Mouse (Mus musculus): ENCODE measurements at regions not wholly inside any gene's neighbourhood (a gene's known extent, or its start where the extent isn't known, plus 50 kb on each side); places are given as distances from the start of the nearest gene placed in this dataset.
A peak's percentile ranks its signal among the peaks of the same experiment; 100 is the strongest.

DNA sequence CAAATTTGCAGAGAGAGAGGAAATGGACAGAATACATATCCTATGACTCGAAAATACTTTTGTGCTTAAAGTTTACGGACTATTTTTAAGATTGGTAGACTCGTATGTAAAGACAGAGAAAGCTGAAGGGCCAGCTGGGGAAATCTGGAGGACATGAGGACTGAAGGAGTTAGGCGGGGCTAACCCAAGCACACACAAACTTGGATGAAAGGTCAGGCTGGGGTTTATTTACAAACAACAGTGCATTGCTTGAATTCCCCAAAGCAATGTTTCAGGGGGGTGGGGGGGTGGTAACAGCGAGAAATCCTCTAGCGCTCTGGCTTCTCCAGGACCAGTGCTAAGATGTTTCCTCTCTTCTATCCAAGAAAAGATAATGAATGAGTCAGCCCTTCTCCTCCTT lies 68.3 kb downstream of the Ptger2 start:
- DNase-seq (ENCODE audit: low spot score in 2 of 2) = no peak

DNA sequence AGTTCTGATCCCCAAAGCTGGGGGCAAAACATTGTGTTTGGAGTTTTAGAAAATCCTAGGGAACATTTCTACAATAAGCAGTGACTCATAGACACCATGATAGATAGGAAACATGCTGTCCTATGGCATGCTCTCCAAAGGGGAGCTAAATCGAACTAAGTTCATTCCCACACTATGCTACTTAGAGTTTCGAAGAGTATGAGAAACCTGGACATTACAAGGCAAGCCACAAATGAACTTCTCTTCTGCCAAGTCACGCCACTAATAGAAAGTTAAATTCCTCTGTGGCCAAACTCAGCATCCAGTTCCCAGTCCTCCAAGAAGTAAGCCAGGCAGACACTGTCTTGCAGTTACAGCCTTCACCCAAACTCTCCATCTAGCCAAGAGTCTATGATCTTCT lies 73.7 kb downstream of the Ptger2 start:
- DNase-seq (ENCODE audit: low spot score in 2 of 2) = no peak

DNA sequence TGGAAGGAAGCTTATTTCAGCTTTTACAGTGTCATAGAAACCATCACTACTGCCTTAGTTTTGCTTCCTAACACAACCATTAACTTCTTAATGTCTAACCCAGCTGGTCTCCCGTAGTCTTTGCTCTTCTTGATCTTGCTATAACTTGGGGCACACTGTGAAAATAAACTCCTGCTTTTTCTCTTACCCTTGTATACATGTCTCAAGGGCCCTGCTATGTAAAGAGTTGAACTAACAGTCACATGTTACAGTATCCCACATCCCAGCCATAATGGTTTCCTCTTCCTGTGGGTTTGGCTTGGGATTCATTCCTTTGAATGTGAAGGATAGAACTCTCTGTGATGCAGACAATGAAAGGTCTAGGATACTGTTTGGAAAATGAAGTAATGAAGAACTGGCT lies 76.5 kb downstream of the Ptger2 start:
- no peak for DNase-seq (ENCODE audit: low spot score in 2 of 2)

DNA sequence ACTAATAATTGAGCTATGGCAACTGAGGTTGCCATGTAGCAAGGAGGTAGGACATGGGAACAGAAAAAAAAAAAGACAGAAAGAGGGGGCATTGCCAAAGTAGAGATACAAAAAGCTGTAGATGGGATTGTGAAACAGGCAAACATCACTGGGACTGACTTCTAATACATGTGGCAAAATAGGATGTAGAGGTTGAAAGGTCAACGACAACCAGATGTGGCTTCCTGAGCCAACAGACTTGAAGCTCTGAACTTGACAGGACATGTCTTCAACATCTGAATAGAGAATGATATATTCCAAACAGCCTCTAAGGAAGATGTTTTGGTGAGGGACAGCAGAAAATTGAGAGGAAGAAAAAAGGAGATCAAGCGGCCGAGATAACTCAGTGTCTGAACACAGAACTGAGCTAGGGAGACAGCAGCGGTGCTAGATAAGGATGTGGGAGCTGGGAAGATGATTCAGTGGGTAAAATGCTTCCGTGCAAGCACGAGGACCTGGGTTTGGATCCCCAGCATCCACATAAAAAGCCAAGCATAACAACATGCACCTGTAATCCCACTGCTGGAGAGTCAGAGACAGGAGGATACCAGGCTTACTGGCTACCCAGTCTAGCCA lies 81.7 kb downstream of the Ptger2 start:
- DNase-seq (ENCODE audit: low spot score in 2 of 2) = no peak

DNA sequence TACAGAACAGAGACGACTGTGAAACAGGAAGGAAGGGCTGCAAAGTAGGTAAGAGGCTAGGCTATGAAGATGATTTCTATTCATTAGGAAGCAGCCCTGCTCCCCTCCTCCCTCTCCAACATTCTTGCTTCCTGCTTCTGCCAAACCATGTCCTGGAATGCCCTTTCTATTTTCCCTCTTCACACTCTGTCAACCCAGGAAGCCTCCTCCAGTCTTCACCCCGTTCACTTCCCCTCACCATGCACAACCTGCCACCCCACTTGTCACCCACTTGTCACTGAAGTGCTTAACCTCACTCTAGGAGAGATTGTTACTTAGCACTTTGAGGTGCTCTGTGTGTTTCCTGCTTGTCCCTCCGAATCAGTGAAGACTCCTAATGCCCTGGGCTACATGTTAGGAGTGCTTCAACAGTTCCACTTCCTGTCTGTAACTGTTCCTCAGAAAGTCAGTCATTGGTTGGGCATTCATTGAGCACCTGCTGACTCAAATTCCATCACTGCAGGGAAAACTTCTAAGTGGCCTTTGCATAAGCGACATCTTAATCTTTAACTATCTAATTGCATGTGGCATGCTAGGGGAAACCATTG lies 87.0 kb downstream of the Ptger2 start:
- DNase-seq (ENCODE audit: low spot score in 2 of 2) = peak; percentile 12 to 21

DNA sequence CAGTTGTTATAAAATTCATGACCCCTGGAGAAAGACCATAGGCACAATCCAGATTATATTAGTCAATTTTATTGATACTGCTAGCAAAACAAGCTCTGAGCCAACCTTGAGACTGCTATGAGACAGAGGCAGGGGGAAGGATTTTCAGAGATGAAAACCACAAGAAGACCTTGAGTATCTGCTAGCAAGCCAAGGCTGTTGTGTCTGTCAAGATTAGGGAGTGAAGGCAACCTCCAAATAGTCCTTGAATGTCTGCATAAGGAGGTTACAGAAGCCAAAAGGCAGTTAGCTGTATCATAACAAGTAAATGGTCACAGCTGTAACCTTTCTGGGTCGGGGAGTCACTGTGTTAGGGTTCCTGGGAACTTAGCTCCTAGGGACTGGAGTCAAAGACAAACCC lies 89.2 kb downstream of the Ptger2 start:
- DNase-seq (ENCODE audit: low spot score in 2 of 2) = no peak

DNA sequence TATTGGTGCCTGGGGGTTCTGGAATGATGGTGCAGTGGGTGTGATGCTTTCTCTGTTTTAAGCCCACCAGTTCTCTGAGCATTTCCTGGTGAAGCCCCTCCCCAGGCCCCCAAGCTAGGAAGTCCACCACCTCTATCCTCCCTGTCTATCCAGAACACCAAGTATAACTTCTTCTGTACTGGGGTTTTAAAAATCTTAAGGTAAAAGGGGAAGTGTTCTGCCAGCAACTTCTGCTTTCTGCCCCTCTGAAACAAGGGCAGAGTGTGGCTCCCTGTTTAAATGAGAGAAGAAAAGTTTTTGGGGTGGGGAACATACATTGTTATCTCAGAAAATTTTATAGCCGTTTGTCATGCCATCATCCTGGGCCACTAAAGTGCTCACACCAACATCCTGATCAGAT lies 91.8 kb downstream of the Ptger2 start:
- DNase-seq (ENCODE audit: low spot score in 2 of 2) = peak in 1 of 2 experiments; percentile 10

DNA sequence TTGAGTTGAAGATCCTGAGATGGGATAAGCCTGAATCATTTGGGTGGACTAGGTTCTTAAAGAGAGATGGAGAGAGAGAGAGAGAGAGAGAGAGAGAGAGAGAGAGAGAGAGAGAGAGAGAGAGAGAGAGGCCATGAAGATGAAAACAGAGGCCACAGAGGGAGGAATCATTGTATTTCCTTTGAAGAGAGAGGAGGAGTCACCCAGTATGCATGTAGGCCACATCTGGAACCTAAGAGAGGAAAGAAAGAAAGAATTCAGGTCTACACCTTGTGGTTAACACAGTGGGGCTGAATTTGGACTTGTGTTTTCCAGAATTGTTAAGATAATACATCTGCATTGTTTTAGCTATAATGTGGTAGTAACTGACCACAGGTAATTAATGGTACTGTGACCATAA lies 92.2 kb downstream of the Ptger2 start:
- no peak for DNase-seq (ENCODE audit: low spot score in 2 of 2)

DNA sequence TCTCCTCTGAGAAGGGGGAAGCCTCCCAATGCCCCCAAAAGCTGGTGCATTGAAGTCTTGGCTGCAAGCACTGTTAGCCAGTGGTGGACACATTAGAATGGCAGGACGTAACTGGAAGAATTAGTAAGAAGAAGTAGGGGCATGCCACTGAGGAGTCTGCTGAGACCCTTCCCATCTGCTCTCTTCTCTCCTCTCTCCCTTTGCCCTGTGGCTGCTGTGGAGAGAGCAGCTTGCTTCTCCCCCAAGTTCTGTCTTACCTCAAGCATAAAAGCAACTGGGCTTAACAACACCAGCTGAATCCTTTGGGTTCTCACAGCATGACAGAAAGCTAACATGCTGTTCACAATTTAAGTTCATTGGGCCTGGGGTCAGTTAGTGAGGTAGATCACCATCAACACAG lies 95.1 kb downstream of the Ptger2 start:
- no peak for DNase-seq (ENCODE audit: low spot score in 2 of 2)
